ENCODE assay signal across 16 mouse cellular contexts in the genomic region with DNA sequence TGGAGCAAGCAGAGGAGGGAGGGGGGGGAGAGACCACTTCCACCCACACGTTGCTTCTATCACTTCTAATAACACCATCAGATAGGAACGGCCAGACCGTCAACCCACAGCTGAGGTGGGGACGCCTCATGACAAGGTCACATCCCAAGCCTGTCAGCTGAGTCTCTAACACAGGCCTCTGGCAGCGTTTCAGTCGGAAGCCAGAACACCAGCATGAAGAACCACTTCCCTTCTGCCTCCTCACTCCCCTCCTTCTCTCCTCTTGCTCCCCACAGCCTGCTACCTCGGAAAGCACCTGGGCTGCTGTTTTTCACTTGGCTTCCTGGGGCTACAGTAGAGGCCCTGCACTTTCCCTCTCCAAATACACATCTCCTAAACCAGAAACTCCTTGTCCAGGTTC. TPM values are rescaled to one million over a fixed set of nuclear protein-coding genes. Genes with fewer than 3 reads are reported as not detected.
DNase-seq lines count a peak whose midpoint lies in the region; ATAC-seq lines count a peak whose summit lies in the region.
"Had no signal": no experiment of that assay in that cellular context is flagged by ENCODE, and none has a peak within 500 bp of the region (broad histone marks: within the 10 kb centered on the region; RNA-seq: fewer than 3 reads in every experiment).

No protein-coding gene starts in this region.

- no peak for ATAC-seq in lung, embryonic 16.5 days (ENCODE audit: low read depth)
- no peak; the same call in 1 of the 2 replicates for ATAC-seq in heart, embryonic 16.5 days (replicated peaks; ENCODE audit: extremely low read depth, insufficient read depth, low FRiP score)
- ATAC-seq: forebrain, embryonic 14.5 days had no signal

- H3K36me3 ChIP-seq in heart, embryonic 10.5 days, result no peaks in the 10 kb centered on the region
- H3K36me3 ChIP-seq in lung, embryonic 16.5 days (ENCODE audit: control insufficient read depth, insufficient read depth, low read length), result no peaks in the 10 kb centered on the region
- no peaks in the 10 kb centered on the region for H3K36me3 ChIP-seq in heart, embryonic 16.5 days (ENCODE audit: control insufficient read depth, insufficient read depth)
- H3K36me3 ChIP-seq: limb, embryonic 15.5 days; midbrain, embryonic 12.5 days; neural tube, embryonic 15.5 days had no signal

- H3K9me3 ChIP-seq in heart, embryonic 10.5 days, result no peaks in the 10 kb centered on the region
- H3K9me3 ChIP-seq in lung, embryonic 16.5 days (ENCODE audit: control insufficient read depth, low read length), result no peaks in the 10 kb centered on the region
- no peaks in the 10 kb centered on the region for H3K9me3 ChIP-seq in heart, embryonic 16.5 days (replicated peaks; ENCODE audit: control insufficient read depth, low read length)
- H3K9me3 ChIP-seq: limb, embryonic 15.5 days; midbrain, embryonic 12.5 days; neural tube, embryonic 15.5 days had no signal

- WGBS in heart, embryonic 10.5 days, result 34% methylated on average over 7 of the region's 7 CpGs
- WGBS in lung, embryonic 16.5 days, result 39% methylated on average over 7 of the region's 7 CpGs
- 33% methylated on average over 7 of the region's 7 CpGs for WGBS in heart, embryonic 16.5 days

- H3K27me3 ChIP-seq in heart, embryonic 10.5 days (ENCODE audit: insufficient read depth, poor library complexity, severe bottlenecking), result no peaks in the 10 kb centered on the region
- no peaks in the 10 kb centered on the region for H3K27me3 ChIP-seq in lung, embryonic 16.5 days (ENCODE audit: control insufficient read depth, insufficient read depth, low read depth, low read length)
- H3K27me3 ChIP-seq in heart, embryonic 16.5 days (ENCODE audit: control insufficient read depth, insufficient read depth, low read length), result no peaks in the 10 kb centered on the region
- H3K27me3 ChIP-seq: limb, embryonic 15.5 days; midbrain, embryonic 12.5 days; neural tube, embryonic 15.5 days had no signal

- H3K27ac ChIP-seq in heart, embryonic 10.5 days, result peak overlapping the region; percentile 84
- peak overlapping the region; percentile 17 for H3K27ac ChIP-seq in lung, embryonic 16.5 days (ENCODE audit: low read length)
- H3K27ac ChIP-seq in heart, embryonic 16.5 days (ENCODE audit: low read length), result peak overlapping the region; percentile 66
- H3K27ac ChIP-seq: kidney, postnatal 0 days; limb, embryonic 15.5 days; midbrain, embryonic 12.5 days; neural tube, embryonic 15.5 days had no signal

- no peak for DNase-seq in heart, embryonic 10.5 days (ENCODE audit: low spot score)
- no peak for DNase-seq in heart, postnatal 10 days
- DNase-seq in lung, postnatal 25 days (ENCODE audit: low spot score), result no peak
- peak; percentile 50 for DNase-seq in thymus, postnatal 14 days
- no peak for DNase-seq in ovary, postnatal 14 days (ENCODE audit: low spot score)
- no peak for DNase-seq in kidney, adult 18-20 months
- DNase-seq: embryo, embryonic 11 days; gastrocnemius, postnatal 36 days; layer of hippocampus, postnatal 36 days had no signal

- intact Hi-C loops in heart, postnatal 10 days (cut with DNase I), result no loop called here

- H3K4me1 ChIP-seq in heart, embryonic 10.5 days, result peaks cover 81% of the 10 kb centered on the region
- H3K4me1 ChIP-seq in lung, embryonic 16.5 days (replicated peaks; ENCODE audit: control insufficient read depth, insufficient read depth, low read length), result peaks cover 54% of the 10 kb centered on the region
- peaks cover 59% of the 10 kb centered on the region for H3K4me1 ChIP-seq in heart, embryonic 16.5 days (ENCODE audit: control insufficient read depth, insufficient read depth, low read length)

- 0 out of 2 replicates have a peak overlapping the region, but pooled peaks have one; percentile 12 for H3K9ac ChIP-seq in lung, embryonic 16.5 days (ENCODE audit: low read length)
- peak overlapping the region; percentile 3; the same call in 1 of the 2 replicates for H3K9ac ChIP-seq in heart, embryonic 16.5 days (ENCODE audit: low read length)
- H3K9ac ChIP-seq: limb, embryonic 15.5 days; midbrain, embryonic 12.5 days; neural tube, embryonic 15.5 days had no signal

- no peak overlapping the region for H3K4me3 ChIP-seq in heart, embryonic 10.5 days
- H3K4me3 ChIP-seq in lung, embryonic 16.5 days (ENCODE audit: low read length), result no peak overlapping the region
- no peak overlapping the region for H3K4me3 ChIP-seq in heart, embryonic 16.5 days (ENCODE audit: low read length)
- H3K4me3 ChIP-seq: limb, embryonic 15.5 days; midbrain, embryonic 12.5 days; neural tube, embryonic 15.5 days had no signal

- no peak overlapping the region for H3K4me2 ChIP-seq in lung, embryonic 16.5 days (ENCODE audit: low read depth, low read length)
- no peak overlapping the region for H3K4me2 ChIP-seq in heart, embryonic 16.5 days (ENCODE audit: low read depth, low read length)
- H3K4me2 ChIP-seq: limb, embryonic 15.5 days; midbrain, embryonic 12.5 days; neural tube, embryonic 15.5 days had no signal

RNA-seq across cellular contexts. Expression of a gene that starts 53.4 kb away (rescaled TPM):
- polyA plus RNA-seq in heart, embryonic 10.5 days (2016; fragmentation: Nextera tagmentation; extraction: Ambion mirVana), result 1.9 and 3.3 TPM in 2 replicates
- total RNA-seq in heart, postnatal 10 days (2021), result 10 to 100 TPM; 10.4 to 11.9 TPM
- 3.3 and 3.7 TPM in 2 replicates for polyA plus RNA-seq in lung, embryonic 16.5 days (2015; fragmentation: Nextera tagmentation; extraction: Ambion mirVana)
- 3.3 TPM in 2 replicates for polyA plus RNA-seq in heart, embryonic 16.5 days (2015; fragmentation: Nextera tagmentation; extraction: Ambion mirVana)

Comparison
In these comparisons a context has a peak if more than half of its experiments do, and no peak if none do; other contexts are left out.
1. H3K27ac ChIP-seq: peak in every context shown above with its lines; median percentile 84 in heart, embryonic 10.5 days; 66 in heart, embryonic 16.5 days; 17 in lung, embryonic 16.5 days.